Mouse (Mus musculus): ENCODE measurements around the gene Chkb. TPM values are rescaled to one million over a fixed set of nuclear protein-coding genes. Genes with fewer than 3 reads are reported as not detected.
A peak's percentile ranks its signal among the peaks of the same experiment; 100 is the strongest.

Gene Chkb
- polyA plus RNA-seq, 1 experiment from 2014 or later, result 92.8 TPM

- peaks cover 5% of the 10 kb centered on the region; the same call in 1 of the 2 replicates for H3K36me3 ChIP-seq
- H3K27me3 ChIP-seq (replicated peaks), result no peaks in the 10 kb centered on the region
- no peak for ATAC-seq (ENCODE audit: low FRiP score)
- no peak overlapping the region for H3K4me2 ChIP-seq
- no peak overlapping the region for H3K9ac ChIP-seq (replicated peaks)
- no peak overlapping the region for H3K27ac ChIP-seq (replicated peaks)
- 27% methylated on average over 2 of the region's 2 CpGs for WGBS
- H3K4me1 ChIP-seq, result no peaks in the 10 kb centered on the region
- H3K4me3 ChIP-seq (replicated peaks), result no peak overlapping the region
- no peaks in the 10 kb centered on the region for H3K9me3 ChIP-seq (replicated peaks)
These were observed 38.9 kb upstream of the Chkb start for GRCm38 (mm10) chr15:89468577-89468976.

GRCm38 (mm10) chr15:89465052-89465451, 35.3 kb upstream of the Chkb start:
- Histone ChIP-seq H3K9ac (replicated peaks) (no peak overlapping the region), H3K4me1 (no peaks in the 10 kb centered on the region), H3K27ac (replicated peaks) (no peak overlapping the region), H3K36me3 (peaks cover 33% of the 10 kb centered on the region), H3K4me3 (replicated peaks) (no peak overlapping the region), H3K9me3 (replicated peaks) (no peaks in the 10 kb centered on the region), H3K27me3 (replicated peaks) (no peaks in the 10 kb centered on the region), H3K4me2 (no peak overlapping the region)
- WGBS, result 3% methylated on average over 1 of the region's 1 CpGs
- 0 out of 2 replicates have a peak, but pooled peaks have one; percentile 29 for ATAC-seq (ENCODE audit: low FRiP score)

- no peaks in the 10 kb centered on the region for H3K4me1 ChIP-seq
- no peak overlapping the region for H3K9ac ChIP-seq (replicated peaks)
- no peak overlapping the region for H3K27ac ChIP-seq (replicated peaks)
- no peak overlapping the region for H3K4me2 ChIP-seq
- H3K9me3 ChIP-seq (replicated peaks), result no peaks in the 10 kb centered on the region
- H3K27me3 ChIP-seq (replicated peaks), result no peaks in the 10 kb centered on the region
- WGBS, result 62% methylated on average over 5 of the region's 5 CpGs
- peaks cover 44% of the 10 kb centered on the region for H3K36me3 ChIP-seq
- no peak overlapping the region for H3K4me3 ChIP-seq (replicated peaks)
- ATAC-seq (ENCODE audit: low FRiP score), result no peak
These were observed 33.9 kb upstream of the Chkb start for GRCm38 (mm10) chr15:89463334-89464235.

GRCm38 (mm10) chr15:89462176-89462575, 32.5 kb upstream of the Chkb start:
- H3K9ac ChIP-seq (replicated peaks), result no peak overlapping the region
- H3K27me3 ChIP-seq (replicated peaks), result no peaks in the 10 kb centered on the region
- no peak overlapping the region for H3K4me2 ChIP-seq
- ATAC-seq (ENCODE audit: low FRiP score), result no peak
- no peaks in the 10 kb centered on the region for H3K9me3 ChIP-seq (replicated peaks)
- 77% methylated on average over 7 of the region's 7 CpGs for WGBS
- no peak overlapping the region for H3K27ac ChIP-seq (replicated peaks)
- peaks cover 58% of the 10 kb centered on the region for H3K36me3 ChIP-seq
- no peak overlapping the region for H3K4me3 ChIP-seq (replicated peaks)
- H3K4me1 ChIP-seq, result 0 out of 2 replicates have a peak, but pooled peaks cover 6% of the 10 kb centered on the region

GRCm38 (mm10) chr15:89461321-89461720, 31.6 kb upstream of the Chkb start:
- WGBS, result 89% methylated on average over 15 of the region's 15 CpGs
- Histone ChIP-seq H3K9ac (replicated peaks) (no peak overlapping the region), H3K36me3 (peaks cover 67% of the 10 kb centered on the region), H3K4me3 (replicated peaks) (no peak overlapping the region), H3K4me2 (no peak overlapping the region), H3K27ac (replicated peaks) (no peak overlapping the region), H3K4me1 (peaks cover 9% of the 10 kb centered on the region; the same call in 1 of the 2 replicates), H3K27me3 (replicated peaks) (no peaks in the 10 kb centered on the region), H3K9me3 (replicated peaks) (no peaks in the 10 kb centered on the region)
- no peak for ATAC-seq (ENCODE audit: low FRiP score)

- Histone ChIP-seq H3K9ac (replicated peaks) (no peak overlapping the region), H3K27me3 (replicated peaks) (no peaks in the 10 kb centered on the region), H3K4me1 (peaks cover 19% of the 10 kb centered on the region), H3K9me3 (replicated peaks) (no peaks in the 10 kb centered on the region), H3K4me2 (no peak overlapping the region), H3K36me3 (peaks cover 68% of the 10 kb centered on the region), H3K4me3 (replicated peaks) (no peak overlapping the region), H3K27ac (replicated peaks) (no peak overlapping the region)
- WGBS, result 82% methylated on average over 10 of the region's 10 CpGs
- no peak for ATAC-seq (ENCODE audit: low FRiP score)
These were observed 30.6 kb upstream of the Chkb start for GRCm38 (mm10) chr15:89460298-89460697.

GRCm38 (mm10) chr15:89459821-89460220, 30.1 kb upstream of the Chkb start:
- WGBS, result 90% methylated on average over 7 of the region's 7 CpGs
- no peak overlapping the region for H3K4me3 ChIP-seq (replicated peaks)
- no peak overlapping the region for H3K9ac ChIP-seq (replicated peaks)
- H3K27ac ChIP-seq (replicated peaks), result no peak overlapping the region
- no peaks in the 10 kb centered on the region for H3K27me3 ChIP-seq (replicated peaks)
- no peaks in the 10 kb centered on the region for H3K9me3 ChIP-seq (replicated peaks)
- no peak overlapping the region for H3K4me2 ChIP-seq
- H3K36me3 ChIP-seq, result peaks cover 68% of the 10 kb centered on the region
- ATAC-seq (ENCODE audit: low FRiP score), result no peak
- peaks cover 24% of the 10 kb centered on the region for H3K4me1 ChIP-seq

GRCm38 (mm10) chr15:89458942-89459341, 29.2 kb upstream of the Chkb start:
- Histone ChIP-seq H3K9ac (replicated peaks) (no peak overlapping the region), H3K4me1 (peaks cover 25% of the 10 kb centered on the region), H3K27ac (replicated peaks) (no peak overlapping the region), H3K27me3 (replicated peaks) (no peaks in the 10 kb centered on the region), H3K4me3 (replicated peaks) (no peak overlapping the region), H3K9me3 (replicated peaks) (no peaks in the 10 kb centered on the region), H3K4me2 (no peak overlapping the region), H3K36me3 (peaks cover 66% of the 10 kb centered on the region)
- ATAC-seq (ENCODE audit: low FRiP score), result no peak
- WGBS, result 97% methylated on average over 15 of the region's 15 CpGs

- H3K4me1 ChIP-seq, result peaks cover 36% of the 10 kb centered on the region
- peaks cover 40% of the 10 kb centered on the region for H3K36me3 ChIP-seq
- no peaks in the 10 kb centered on the region for H3K27me3 ChIP-seq (replicated peaks)
- H3K9me3 ChIP-seq (replicated peaks), result no peaks in the 10 kb centered on the region
- peak overlapping the region; percentile 91 for H3K4me2 ChIP-seq
- no peak for ATAC-seq (ENCODE audit: low FRiP score)
- WGBS, result 82% methylated on average over 6 of the region's 6 CpGs
- peak overlapping the region; percentile 73 for H3K4me3 ChIP-seq (replicated peaks)
- H3K27ac ChIP-seq (replicated peaks), result no peak overlapping the region
- H3K9ac ChIP-seq (replicated peaks), result no peak overlapping the region
These were observed 25.9 kb upstream of the Chkb start for GRCm38 (mm10) chr15:89455642-89456041.

- peaks cover 34% of the 10 kb centered on the region for H3K36me3 ChIP-seq
- no peaks in the 10 kb centered on the region for H3K27me3 ChIP-seq (replicated peaks)
- no peak for ATAC-seq (ENCODE audit: low FRiP score)
- peak overlapping the region; percentile 91 for H3K4me2 ChIP-seq
- H3K4me3 ChIP-seq (replicated peaks), result peak overlapping the region; percentile 73
- H3K27ac ChIP-seq (replicated peaks), result peak overlapping the region; percentile 89
- H3K9ac ChIP-seq (replicated peaks), result peak overlapping the region; percentile 76
- H3K4me1 ChIP-seq, result peaks cover 36% of the 10 kb centered on the region
- WGBS, result 22% methylated on average over 4 of the region's 6 CpGs
- H3K9me3 ChIP-seq (replicated peaks), result no peaks in the 10 kb centered on the region
These were observed 25.1 kb upstream of the Chkb start for GRCm38 (mm10) chr15:89454857-89455256.

- Histone ChIP-seq H3K4me2 (peak within 1 kb of the TSS; percentile 91), H3K9ac (replicated peaks) (peak within 1 kb of the TSS; percentile 76), H3K4me3 (replicated peaks) (peak within 1 kb of the TSS; percentile 73), H3K9me3 (replicated peaks) (no peaks in the 10 kb centered on the region), H3K27me3 (replicated peaks) (no peaks in the 10 kb centered on the region), H3K36me3 (peaks cover 28% of the 10 kb centered on the region), H3K4me1 (peaks cover 36% of the 10 kb centered on the region), H3K27ac (replicated peaks) (peak within 1 kb of the TSS; percentile 89)
- under 1% methylated on average over 53 of the region's 53 CpGs for WGBS
- peak; percentile 86 for ATAC-seq (ENCODE audit: low FRiP score)
These were observed 24.3 kb upstream of the Chkb start, which contains the start of gene Mapk8ip2 for GRCm38 (mm10) chr15:89453865-89454478. Gene Mapk8ip2, plus strand, starts transcription at chr15:89453913.
